In genomic region chr1:73860421-73860820, GRCm38 (mm10) we compare ENCODE assay signal across 34 mouse cellular contexts.
"Had no signal": no experiment of that assay in that cellular context is flagged by ENCODE, and none has a peak within 500 bp of the region (broad histone marks: within the 10 kb centered on the region; RNA-seq: fewer than 3 reads in every experiment).

No protein-coding gene starts in this region.

- H3K27me3 ChIP-seq: heart, embryonic 12.5 days; heart, embryonic 13.5 days; heart, embryonic 15.5 days; hindbrain, embryonic 12.5 days; hindbrain, embryonic 13.5 days; hindbrain, embryonic 15.5 days; intestine, embryonic 15.5 days; kidney, embryonic 15.5 days had no signal

- H3K4me2 ChIP-seq: heart, embryonic 12.5 days; heart, embryonic 13.5 days; heart, embryonic 15.5 days; hindbrain, embryonic 12.5 days; hindbrain, embryonic 13.5 days; hindbrain, embryonic 14.5 days; hindbrain, embryonic 15.5 days; intestine, embryonic 15.5 days; kidney, embryonic 15.5 days had no signal

- H3K36me3 ChIP-seq: heart, embryonic 10.5 days; heart, embryonic 12.5 days; heart, embryonic 13.5 days; heart, embryonic 15.5 days; hindbrain, embryonic 10.5 days; hindbrain, embryonic 12.5 days; hindbrain, embryonic 13.5 days; hindbrain, embryonic 15.5 days; intestine, embryonic 15.5 days; kidney, embryonic 15.5 days had no signal

- H3K27ac ChIP-seq: heart, embryonic 10.5 days; heart, embryonic 13.5 days; heart, embryonic 15.5 days; hindbrain, embryonic 12.5 days; hindbrain, embryonic 13.5 days; hindbrain, embryonic 14.5 days; hindbrain, embryonic 15.5 days; hindbrain, postnatal 0 days; intestine, embryonic 15.5 days; kidney, embryonic 15.5 days; kidney, postnatal 0 days; layer of hippocampus, adult 2 months; left cerebral cortex, adult 2 months had no signal

- ATAC-seq: hindbrain, embryonic 16.5 days; hindbrain, postnatal 0 days; inflammation-experienced regulatory T-cells, adult 6 months; intestine, embryonic 15.5 days; intestine, embryonic 16.5 days; intestine, postnatal 0 days had no signal

- H3K4me3 ChIP-seq: heart, embryonic 10.5 days; heart, embryonic 12.5 days; heart, embryonic 13.5 days; heart, embryonic 15.5 days; hindbrain, embryonic 10.5 days; hindbrain, embryonic 12.5 days; hindbrain, embryonic 13.5 days; hindbrain, embryonic 15.5 days; intestine, embryonic 15.5 days; kidney, embryonic 15.5 days; layer of hippocampus, adult 2 months; left cerebral cortex, adult 2 months had no signal

- H3K9ac ChIP-seq: heart, embryonic 12.5 days; heart, embryonic 13.5 days; heart, embryonic 15.5 days; hindbrain, embryonic 12.5 days; hindbrain, embryonic 13.5 days; hindbrain, embryonic 14.5 days; hindbrain, embryonic 15.5 days; intestine, embryonic 15.5 days; kidney, embryonic 15.5 days had no signal

- DNase-seq: heart, postnatal 10 days; heart, postnatal 14 days; heart, postnatal 36 days; heart, postnatal 4 days; kidney, adult 11 months; kidney, adult 18-20 months; kidney, adult 2 months; kidney, adult 8-10 months; kidney, adult 9 months; kidney, postnatal 10 days; kidney, postnatal 14 days; kidney, postnatal 25 days; kidney, postnatal 36 days; layer of hippocampus, adult 9-11 months; layer of hippocampus, postnatal 36 days had no signal

- H3K9me3 ChIP-seq: heart, embryonic 10.5 days; heart, embryonic 12.5 days; heart, embryonic 13.5 days; heart, embryonic 15.5 days; hindbrain, embryonic 10.5 days; hindbrain, embryonic 12.5 days; hindbrain, embryonic 13.5 days; hindbrain, embryonic 15.5 days; intestine, embryonic 15.5 days; kidney, embryonic 15.5 days had no signal
